Mouse (Mus musculus) heart, adult 11 months (tissue): ENCODE results near the gene Actn1.
A peak's percentile ranks its signal among the peaks of the same experiment; 100 is the strongest.

Source experiments
- DNase-seq: peaks from one replicate; pipeline ENCODE4 v3.0.0; 2022

The Actn1 gene

GRCm38 (mm10) chr12:80223511-80223910, 36.7 kb downstream of the Actn1 start:
- peak; percentile 96 for DNase-seq

- DNase-seq = no peak
These were observed 37.7 kb downstream of the Actn1 start for GRCm38 (mm10) chr12:80222473-80222872.

DNA sequence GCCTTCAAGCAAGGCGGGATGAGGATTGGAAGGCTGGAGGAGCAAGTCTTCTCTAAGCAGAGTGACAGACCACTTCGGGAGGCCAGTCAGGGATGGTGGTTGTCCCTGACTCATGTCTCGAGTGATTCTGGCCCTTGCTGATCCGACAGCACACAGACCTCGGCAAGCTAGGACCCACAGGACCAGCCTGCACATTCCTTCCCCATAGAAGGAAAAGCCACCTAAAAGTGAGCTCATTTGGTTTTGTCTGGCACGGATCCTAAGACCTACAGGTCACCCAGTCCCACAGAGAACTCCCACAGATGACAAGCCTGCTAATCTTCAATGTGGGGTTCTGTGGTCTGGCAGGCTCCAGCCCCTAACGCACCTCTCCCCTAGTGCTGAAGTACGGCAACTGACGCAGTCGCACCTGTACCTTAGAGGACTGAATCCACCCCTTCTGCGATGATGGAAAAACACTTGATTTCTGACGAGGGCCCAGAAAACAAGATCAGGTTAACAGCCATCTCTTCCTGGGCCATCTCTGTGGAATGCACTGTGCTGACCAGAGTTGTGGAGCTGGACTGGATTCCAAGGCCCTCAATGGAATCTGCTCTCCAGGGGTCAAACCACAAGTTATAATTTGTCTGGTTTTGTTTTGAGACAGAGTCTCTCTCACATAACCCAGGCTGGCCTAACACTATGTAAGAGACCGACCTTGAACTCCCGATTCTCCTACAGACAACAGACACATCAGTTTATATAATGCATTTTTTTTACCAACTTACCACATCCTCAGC, 39.7 kb downstream of the Actn1 start:
- peak; percentile 95 for DNase-seq

GRCm38 (mm10) chr12:80218784-80219183, 41.4 kb downstream of the Actn1 start:
- DNase-seq = no peak

DNA sequence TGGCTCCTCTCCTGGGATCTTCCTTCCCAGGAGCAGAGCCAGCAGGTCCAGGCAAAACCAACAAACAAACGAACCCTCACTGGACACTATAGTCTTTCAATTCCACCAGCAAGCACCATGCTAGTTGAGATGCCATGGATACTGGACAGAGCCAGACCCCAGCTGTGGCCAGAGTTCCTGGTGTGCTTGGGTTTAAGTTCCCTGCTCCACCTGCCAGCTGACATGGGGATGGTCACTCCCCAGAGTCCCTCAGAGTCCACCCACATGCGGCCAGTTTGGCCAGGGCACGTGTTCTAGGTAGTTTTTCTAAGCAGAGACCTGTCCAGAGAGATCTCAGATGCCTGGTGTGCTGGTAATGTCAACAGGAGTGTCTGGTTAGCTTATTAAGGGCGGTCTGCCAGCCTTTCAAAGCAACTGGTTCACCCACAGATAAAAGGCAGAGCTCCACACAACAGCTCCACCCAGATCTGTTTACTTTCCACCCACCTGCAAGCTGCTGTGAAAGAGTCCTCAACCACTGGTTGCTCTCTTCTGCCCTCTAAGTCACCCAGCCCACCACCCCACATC, 42.0 kb downstream of the Actn1 start:
- DNase-seq = peak; percentile 94

GRCm38 (mm10) chr12:80217049-80217448, 43.1 kb downstream of the Actn1 start:
- no peak for DNase-seq

DNA sequence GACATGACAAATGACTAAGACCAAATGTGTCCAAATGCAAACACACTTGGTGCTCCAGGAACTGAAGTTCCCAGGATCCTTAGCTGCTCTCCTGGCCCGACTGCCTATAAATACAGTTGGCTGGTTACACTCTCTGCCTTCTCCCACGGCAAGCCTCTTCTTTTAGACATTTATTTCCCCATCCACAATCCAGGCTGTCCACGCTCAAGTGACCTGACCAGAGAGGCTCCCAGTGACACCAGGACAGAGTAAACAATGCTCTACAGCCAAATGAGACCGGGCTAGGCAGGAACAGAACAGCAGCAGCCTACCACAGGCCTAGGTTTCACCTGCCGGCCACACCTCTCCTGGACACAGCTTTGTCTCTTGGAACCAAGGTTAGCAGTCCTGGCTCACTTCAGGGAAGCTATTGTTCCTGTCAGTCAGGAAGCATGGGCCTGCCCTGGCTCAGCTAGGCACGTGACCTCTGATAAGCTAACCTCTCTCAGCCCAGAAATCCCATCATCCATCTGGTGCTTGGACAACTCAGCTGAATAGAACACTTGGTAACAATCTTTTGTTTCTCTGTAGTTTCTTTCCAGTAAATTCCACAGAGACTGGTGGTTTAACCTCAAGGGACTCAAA, 43.8 kb downstream of the Actn1 start:
- peak; percentile 99 for DNase-seq

GRCm38 (mm10) chr12:80213810-80214209, 46.4 kb downstream of the Actn1 start:
- no peak for DNase-seq

GRCm38 (mm10) chr12:80213263-80213662, 46.9 kb downstream of the Actn1 start:
- no peak for DNase-seq

DNA sequence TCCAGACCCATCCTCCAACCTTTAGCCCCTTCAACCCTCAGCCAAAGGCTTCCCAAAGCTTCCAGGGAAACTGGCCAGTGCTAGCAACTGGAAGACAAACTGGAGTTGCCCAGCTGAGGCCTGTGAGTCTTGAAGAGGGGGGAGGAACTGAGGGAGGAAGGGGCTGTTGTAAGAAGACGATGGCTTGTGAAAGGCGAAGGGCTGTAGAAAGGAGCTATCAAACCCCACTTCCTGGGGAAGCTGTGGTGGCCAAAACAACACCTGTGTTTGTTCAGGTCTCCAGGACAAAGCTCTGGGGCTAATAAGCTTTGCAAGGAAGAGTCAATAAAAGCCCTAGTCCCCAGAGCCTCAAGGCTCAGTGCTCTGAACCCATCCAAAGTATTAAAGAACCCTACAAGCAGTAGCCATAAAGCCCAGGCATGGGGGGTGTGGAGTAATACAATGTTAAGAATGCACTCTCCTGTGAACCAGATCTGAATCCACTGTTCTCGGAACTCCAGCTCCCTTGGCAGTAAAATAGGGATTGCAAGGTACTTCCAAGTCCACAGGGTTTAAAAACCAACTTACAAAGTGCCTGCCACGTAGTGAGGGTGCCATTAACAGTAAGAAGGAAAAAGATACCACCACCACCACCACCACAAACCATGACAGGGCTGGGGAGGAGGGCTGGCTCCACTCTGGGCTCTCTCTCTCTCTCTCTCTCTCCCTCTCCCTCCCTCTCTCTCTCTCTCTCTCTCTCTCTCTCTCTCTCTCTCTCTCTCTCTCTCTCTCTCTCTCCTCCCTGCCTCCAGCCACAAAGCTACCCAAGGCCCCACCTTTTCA, 49.2 kb downstream of the Actn1 start:
- DNase-seq = no peak

DNA sequence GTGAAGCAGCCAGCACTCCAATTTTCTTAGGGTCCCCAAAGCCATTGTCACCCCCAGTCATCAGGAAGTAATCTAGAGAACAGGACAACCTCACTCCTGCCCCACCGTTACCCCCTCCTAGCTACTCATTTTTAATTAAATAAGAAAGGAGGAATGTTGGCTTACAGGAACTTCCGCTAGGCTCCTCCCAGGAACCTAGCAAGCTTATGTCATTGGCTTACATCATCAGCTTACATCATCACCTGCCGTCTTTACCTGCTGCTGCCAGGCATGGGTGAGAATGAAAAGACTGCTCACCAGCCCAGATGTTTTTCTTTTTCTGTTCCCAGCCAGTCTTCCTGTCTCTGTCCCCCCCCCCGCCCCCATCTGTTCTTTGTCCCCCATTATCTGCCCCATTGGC, 50.3 kb downstream of the Actn1 start:
- DNase-seq = no peak

- DNase-seq = no peak
These were observed 51.9 kb downstream of the Actn1 start for GRCm38 (mm10) chr12:80208126-80208820.

- DNase-seq = no peak
These were observed 56.9 kb downstream of the Actn1 start for GRCm38 (mm10) chr12:80203284-80203683.

DNA sequence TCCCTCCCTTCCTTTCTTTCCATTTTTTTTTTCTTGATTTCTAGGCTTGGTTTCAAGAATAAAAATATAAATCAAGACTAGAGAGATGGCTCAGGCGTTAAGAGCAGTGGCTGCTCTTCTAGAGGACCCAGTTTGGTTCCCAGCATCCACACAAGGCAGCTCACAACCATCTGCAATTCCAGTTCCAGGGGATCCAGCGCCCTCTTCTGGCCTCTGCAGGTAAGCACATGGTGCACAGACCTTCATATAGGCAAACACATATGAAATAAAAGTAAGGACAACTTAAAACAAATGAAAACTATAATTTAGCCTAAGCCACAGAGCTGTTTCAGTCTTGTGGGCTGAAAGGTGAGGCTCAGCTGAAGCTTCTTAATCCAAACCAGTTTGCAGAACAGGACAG, 60.4 kb downstream of the Actn1 start:
- no peak for DNase-seq

- peak; percentile 95 for DNase-seq
These were observed 61.7 kb downstream of the Actn1 start for GRCm38 (mm10) chr12:80198487-80198886.

GRCm38 (mm10) chr12:80197343-80197742, 62.8 kb downstream of the Actn1 start:
- peak; percentile 88 for DNase-seq

DNA sequence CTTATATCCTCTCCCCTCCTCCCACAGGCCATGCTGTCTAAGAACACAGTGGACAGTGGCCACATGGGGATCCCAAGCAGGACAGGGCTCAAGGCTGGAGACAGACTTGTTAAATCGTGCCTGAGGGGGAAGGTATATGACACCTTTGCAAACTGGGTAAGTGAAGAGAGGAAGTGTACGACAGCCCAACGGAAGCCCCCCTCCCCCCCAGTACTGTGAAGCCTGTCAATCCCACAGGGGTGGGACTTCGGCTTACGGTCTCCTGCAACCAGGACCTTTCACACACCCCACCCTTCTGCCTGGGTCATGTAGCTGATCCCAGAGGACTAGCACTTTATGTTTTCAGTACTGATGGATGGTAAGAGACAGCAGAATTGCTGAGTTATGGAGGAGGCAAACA, 68.4 kb downstream of the Actn1 start:
- DNase-seq = no peak

DNA sequence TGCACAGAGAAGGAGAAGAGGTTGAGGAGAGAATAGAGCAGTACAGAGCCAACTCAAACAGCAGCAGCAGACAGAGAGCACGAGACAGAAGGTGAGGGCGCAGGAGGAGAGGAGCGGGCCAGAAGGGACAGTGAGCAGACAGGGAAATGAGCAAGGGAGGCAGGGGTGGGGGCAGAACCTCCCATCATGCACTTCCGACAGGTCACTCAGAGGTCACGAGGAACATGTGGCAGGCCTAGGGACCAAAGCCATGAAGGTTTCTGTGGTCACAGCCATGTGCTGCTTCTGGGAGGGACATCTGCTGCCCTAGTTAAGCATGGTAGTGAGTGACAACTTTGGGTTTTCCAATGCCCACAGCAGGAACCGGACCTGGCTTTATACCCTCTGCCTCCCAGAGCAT, 68.8 kb downstream of the Actn1 start:
- DNase-seq = no peak

DNA sequence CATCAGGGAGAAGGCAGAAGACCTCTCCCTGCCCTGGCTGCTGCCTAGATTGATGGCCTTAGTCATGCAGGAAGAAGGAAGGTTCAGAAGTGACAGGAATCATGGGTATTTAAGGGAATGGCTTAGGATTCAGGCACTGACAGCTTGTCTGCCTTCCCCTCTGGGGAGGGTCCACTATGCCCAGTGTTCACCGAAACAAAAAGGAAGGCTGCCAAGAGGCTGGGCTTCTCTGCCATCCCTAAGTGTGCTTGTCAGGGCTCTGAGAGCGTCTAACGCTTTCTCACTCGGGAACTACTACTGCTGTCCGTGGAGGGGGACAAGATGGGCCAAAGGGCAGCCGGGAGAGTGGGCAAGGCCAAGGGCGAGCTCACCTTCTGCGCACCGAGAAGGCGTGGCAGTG, 69.3 kb downstream of the Actn1 start:
- DNase-seq = no peak

DNA sequence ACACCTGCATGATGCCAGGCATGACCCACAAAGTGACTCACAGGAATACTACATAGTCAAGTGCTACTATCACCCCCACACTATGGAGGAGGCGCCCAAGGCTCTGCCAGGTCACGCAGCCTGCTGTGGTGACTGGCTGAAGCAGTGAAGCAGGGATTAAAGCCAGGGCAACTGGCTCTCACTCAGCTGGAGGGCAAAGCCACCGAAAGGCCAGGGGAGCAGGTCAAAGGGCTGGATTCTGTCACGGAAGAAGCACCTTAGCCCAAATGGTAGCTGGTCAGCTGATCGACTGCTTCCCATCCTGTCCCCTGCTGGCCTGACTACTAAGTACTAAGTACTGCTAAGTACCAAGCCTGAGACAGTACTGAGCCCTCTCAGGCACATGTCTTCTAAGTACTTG, 76.1 kb downstream of the Actn1 start:
- no peak for DNase-seq

- no peak for DNase-seq
These were observed 78.3 kb downstream of the Actn1 start for GRCm38 (mm10) chr12:80181831-80182230.

- DNase-seq = no peak
These were observed 82.1 kb downstream of the Actn1 start for GRCm38 (mm10) chr12:80178035-80178434.

GRCm38 (mm10) chr12:80168736-80169135, 91.4 kb downstream of the Actn1 start:
- no peak for DNase-seq
